Mouse (Mus musculus) stomach, postnatal 0 days (tissue): ENCODE measurements around the gene Gm17949.

Experiments used
- CTCF ChIP-seq: IDR thresholded peaks from 2 replicates; pipeline ENCODE4 v1.5.1; 2016; ENCODE audit warnings: antibody characterized with exemption, low read depth, mild to moderate bottlenecking, moderate library complexity
- EP300 ChIP-seq: optimal IDR thresholded peaks from 2 replicates; pipeline ENCODE3; 2016; ENCODE audit warnings: antibody characterized with exemption

GRCm38 (mm10) chr17:57010911-57011235 lies 396 bp upstream of the Gm17949 start:
- TF ChIP-seq CTCF (no peak), EP300 (no peak)
